Mouse (Mus musculus) liver, adult 2 months (tissue): ENCODE measurements around the gene Cpne8.

Experiments
- CTCF ChIP-seq: fragments of 200-500 bp; IDR thresholded peaks from 2 replicates; pipeline ENCODE4 v1.5.1; 2011; ENCODE audit warnings: low read depth, low read length, control low read depth
- POLR2A ChIP-seq: fragments of 200-500 bp; IDR thresholded peaks from 2 replicates; pipeline ENCODE4 v1.6.1; 2011; ENCODE audit warnings: low read length, control low read depth; ENCODE audit not compliant: insufficient read depth; ENCODE audit errors: extremely low read depth

DNA sequence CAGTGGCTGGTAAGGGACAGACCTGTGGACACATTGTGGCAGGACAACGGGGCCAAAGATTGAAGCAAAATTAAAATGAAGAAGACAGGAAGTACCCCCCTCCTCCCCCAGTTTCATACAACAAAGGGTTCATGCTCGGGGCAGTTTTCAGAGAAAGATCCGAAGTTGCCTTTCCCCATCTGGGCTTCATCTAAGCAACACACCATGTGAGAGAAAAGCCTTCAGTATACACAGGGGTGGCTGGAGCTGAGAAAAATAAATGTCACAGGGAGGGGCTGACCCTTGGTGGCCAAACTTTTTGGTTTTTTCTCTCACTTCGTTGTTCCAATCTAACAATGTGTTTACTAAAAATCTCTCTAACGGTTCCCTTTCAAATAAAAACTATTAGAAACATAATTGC is 135.8 kb downstream of the Cpne8 start:
- TF ChIP-seq CTCF (no peak), POLR2A (no peak)
